Mouse (Mus musculus) myocyte (in vitro differentiated cells): Measurements from ENCODE around the gene Duoxa1.

Experiments
- CEBPB ChIP-seq: IDR thresholded peaks from 2 replicates; pipeline ENCODE4 v1.6.1; 2011; ENCODE audit warnings: mild to moderate bottlenecking, moderate library complexity; ENCODE audit not compliant: poor library complexity, insufficient read depth, severe bottlenecking
- MAX ChIP-seq: IDR thresholded peaks from one replicate; pipeline ENCODE4 v1.6.1; 2011; ENCODE audit warnings: low read depth, mild to moderate bottlenecking, control low read depth
- POLR2A ChIP-seq: IDR thresholded peaks from one replicate; pipeline ENCODE4 v1.6.1; 2011; ENCODE audit warnings: low read depth, mild to moderate bottlenecking, control low read depth, moderate library complexity; ENCODE audit not compliant: insufficient read length
- POLR2AphosphoS2 ChIP-seq: IDR thresholded peaks from one replicate; pipeline ENCODE4 v1.6.1; 2011; ENCODE audit warnings: low read depth, control low read depth; ENCODE audit not compliant: insufficient read length
- TCF12 ChIP-seq: IDR thresholded peaks from one replicate; pipeline ENCODE4 v1.6.1; 2011; ENCODE audit warnings: mild to moderate bottlenecking, control low read depth; ENCODE audit not compliant: poor library complexity, insufficient read depth, severe bottlenecking
- USF1 ChIP-seq: IDR thresholded peaks from one replicate; pipeline ENCODE4 v1.6.1; 2011; ENCODE audit warnings: low read depth, mild to moderate bottlenecking, control low read depth, moderate library complexity

DNA sequence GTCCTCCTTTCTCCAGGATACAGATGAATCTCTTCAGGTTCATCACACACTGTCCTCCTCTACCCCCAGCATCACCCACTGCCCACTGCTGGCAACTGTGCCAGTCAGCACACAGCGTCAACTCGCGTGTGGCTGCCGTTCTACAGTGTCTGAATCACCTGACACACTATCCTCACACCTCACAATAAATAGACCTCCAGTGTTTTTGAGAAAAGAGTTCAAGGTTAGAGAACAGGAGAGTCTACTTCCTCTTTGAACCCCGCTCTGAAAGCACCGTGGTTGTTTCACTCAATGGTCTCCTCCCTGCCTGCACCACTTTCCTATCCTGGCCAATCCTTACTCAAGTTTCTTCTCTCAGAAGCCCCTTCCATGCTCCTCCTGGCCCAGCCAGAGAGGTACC lies 47.7 kb upstream of the Duoxa1 start:
- TF ChIP-seq POLR2A (no peak), CEBPB (no peak), MAX (no peak), POLR2AphosphoS2 (no peak), USF1 (no peak), TCF12 (no peak)
